Mouse (Mus musculus): Measurements from ENCODE around the gene Ift81. TPM values are rescaled to one million over a fixed set of nuclear protein-coding genes. Genes with fewer than 3 reads are reported as not detected.

Ift81 gene
- total RNA-seq (2023) = 1.7 to 5.1 TPM (median 3.8 TPM) in 4 replicates

DNA sequence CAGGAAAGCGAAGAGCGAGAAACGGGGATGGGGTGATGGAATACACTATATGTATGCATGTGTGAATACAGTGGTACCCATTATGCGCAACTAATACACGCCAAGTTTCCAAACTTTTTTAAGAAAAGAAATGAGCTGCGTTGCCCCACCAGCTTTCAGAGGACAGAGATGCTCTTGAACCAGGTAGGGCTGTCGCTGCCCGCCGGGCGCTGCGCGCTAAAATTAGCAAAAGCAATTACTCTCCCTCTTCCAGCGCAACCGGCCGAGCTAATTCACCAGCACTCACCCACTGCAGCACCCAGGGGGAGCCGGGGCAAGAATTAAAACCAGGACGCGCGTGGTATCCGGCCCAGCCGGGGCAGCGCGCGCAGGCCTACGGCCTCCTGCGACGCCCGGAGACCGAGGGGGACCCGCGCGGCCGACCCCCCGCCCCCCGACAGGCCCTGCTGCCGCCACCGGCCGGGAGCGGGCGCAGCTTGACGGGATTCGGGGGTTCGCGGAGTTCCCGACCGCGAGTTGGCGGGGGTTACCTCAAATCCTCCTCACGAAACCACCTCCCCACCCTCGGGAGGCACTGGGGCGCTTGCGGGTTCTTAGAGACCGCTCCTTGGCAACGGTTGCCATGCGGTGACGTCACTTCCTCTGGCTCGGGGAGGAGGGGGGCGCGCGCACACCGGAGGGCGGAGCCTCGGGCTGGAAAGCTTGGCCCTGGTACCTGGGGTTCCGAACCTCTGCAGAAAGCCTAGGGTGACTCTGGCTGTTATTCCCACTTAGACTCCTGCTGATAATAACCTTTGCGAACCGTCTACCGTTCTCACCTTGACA, at the start of gene Ift81:
TSS of gene Ift81 (minus strand) at position 611 of the 825 bp plus-strand sequence.

DNA sequence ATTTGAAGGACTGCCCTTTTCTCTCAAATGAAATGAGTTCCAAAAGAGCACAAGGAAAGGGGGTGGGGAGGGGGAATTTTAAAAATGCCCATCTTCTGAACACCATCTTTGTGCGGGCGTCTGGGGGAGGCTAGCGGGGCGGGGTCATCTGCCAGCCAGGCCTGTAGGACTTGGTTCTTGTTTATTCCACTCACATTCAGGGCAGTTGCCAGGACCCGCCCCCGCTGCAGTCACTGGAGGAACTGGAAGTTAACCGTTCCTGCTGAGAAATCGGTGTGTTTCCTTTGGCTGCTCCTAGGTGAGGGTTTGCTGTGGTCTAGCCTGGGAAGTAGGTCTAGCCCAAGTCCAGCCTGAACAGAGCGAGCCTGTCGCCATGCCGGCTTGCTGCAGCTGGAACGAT, 29.4 kb upstream of the Ift81 start, which contains the start of gene P2rx7:
TSS of gene P2rx7 (plus strand) at position 211 of the 400 bp plus-strand sequence.

DNA sequence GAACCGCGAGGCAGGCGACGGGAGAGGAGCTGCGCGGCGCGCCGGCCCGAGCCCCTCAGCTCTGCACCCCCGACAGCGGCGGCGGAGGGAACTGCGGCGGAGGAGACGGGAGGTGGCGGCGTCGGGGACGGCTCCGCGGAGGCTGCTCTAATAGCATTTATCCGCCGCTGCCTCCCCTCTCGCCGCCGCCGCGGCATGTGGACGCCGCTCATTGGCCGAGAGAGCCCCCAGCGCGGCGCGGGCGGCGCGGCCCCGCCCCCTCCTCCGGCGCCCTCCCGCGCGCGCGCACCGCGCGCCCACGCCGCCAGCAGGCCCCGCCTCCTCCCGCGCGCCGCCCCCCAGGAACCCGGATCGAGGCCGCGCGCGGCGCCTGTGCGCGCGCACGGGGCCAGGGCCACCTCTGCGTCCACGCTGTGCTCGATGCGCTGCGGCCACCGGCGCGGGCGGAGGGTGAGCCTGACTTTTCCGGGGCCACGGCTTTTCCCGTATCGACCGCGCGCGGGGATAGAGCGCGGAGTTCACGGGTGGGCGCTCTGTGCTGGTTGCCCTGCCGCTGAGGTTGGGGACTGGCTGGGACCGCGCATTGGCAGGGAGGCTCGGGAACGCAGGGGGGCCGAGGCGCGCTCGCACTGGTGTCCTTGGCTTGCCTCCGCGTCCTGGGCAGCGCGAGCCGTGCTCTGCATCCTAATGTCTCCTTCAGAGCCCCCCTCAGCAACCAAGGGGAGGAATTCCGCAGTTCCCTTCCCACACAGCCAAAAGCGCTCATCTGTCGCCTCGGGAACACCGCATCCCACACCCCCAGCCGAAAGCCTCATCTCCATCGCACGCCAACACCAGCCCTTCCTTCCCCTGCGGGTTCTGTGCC, 112.0 kb downstream of the Ift81 start, which contains the start of gene Atp2a2:
TSS of gene Atp2a2 (minus strand) at position 149 of the 865 bp plus-strand sequence.

Other genes starting within 250 kb of the Ift81 start
- gene Gpn3, start 242.6 kb downstream of the Ift81 start, total RNA-seq (2023) = 31.1 to 40.6 TPM (median 36.3 TPM) in 4 replicates
- 9.1 to 10.8 TPM (median 9.8 TPM) in 4 replicates for gene Fam216a, start 242.2 kb downstream of the Ift81 start, total RNA-seq (2023)
- gene Arpc3, start 222.6 kb downstream of the Ift81 start, total RNA-seq (2023) = 383 to 399 TPM (median 394 TPM) in 4 replicates
- gene Anapc7, start 192.8 kb downstream of the Ift81 start, total RNA-seq (2023) = 31.8 to 37.3 TPM (median 35.7 TPM) in 4 replicates
- 69.5 to 80.5 TPM (median 74.2 TPM) in 4 replicates for gene Atp2a2, start 112.3 kb downstream of the Ift81 start, total RNA-seq (2023)
- 2.4 to 5.4 TPM (median 2.6 TPM) in 4 replicates for gene P2rx7, start 29.4 kb upstream of the Ift81 start, total RNA-seq (2023)
- 91.2 to 102 TPM (median 98.1 TPM) in 4 replicates for gene P2rx4, start 93.0 kb upstream of the Ift81 start, total RNA-seq (2023)
- gene Camkk2, start 164.9 kb upstream of the Ift81 start, total RNA-seq (2023) = 46.4 to 54.2 TPM (median 49.5 TPM) in 4 replicates
- 190 to 219 TPM (median 200 TPM) in 4 replicates for gene Anapc5, start 206.8 kb upstream of the Ift81 start, total RNA-seq (2023)
- 36.0 to 43.2 TPM (median 38.4 TPM) in 4 replicates for gene Rnf34, start 235.5 kb upstream of the Ift81 start, total RNA-seq (2023)

All from B cell, adult 62 days (primary cell).